Mouse (Mus musculus) limb, embryonic 12.5 days (tissue): ENCODE measurements around the gene Prkcg. TPM values are rescaled to one million over a fixed set of nuclear protein-coding genes. Genes with fewer than 3 reads are reported as not detected.

Experiments
- ATAC-seq: fragments of 200-750 bp; cut with Nextera tagmentation; 2 replicates; pipeline ENCODE4 v1.8.0; 2017; ENCODE audit warnings: low read depth, moderate TSS enrichment; ENCODE audit not compliant: insufficient number of reproducible peaks, insufficient read depth, low FRiP score, low TSS enrichment
- H3K27ac ChIP-seq: fragments of 300-500 bp; sonication (generic); 2 replicates; pipeline ENCODE4 v1.5.1; 2016; ENCODE audit warnings: mild to moderate bottlenecking, moderate library complexity
- H3K27me3 ChIP-seq: fragments of 300-500 bp; sonication (generic); 2 replicates; pipeline ENCODE4 v1.6.1; 2016; ENCODE audit warnings: mild to moderate bottlenecking, moderate library complexity
- H3K36me3 ChIP-seq: fragments of 300-500 bp; sonication (generic); 2 replicates; pipeline ENCODE4 v1.6.1; 2016; ENCODE audit warnings: mild to moderate bottlenecking, moderate library complexity
- H3K4me1 ChIP-seq: fragments of 300-500 bp; sonication (generic); replicated peaks from 2 replicates; pipeline ENCODE4 v1.6.1; 2016
- H3K4me2 ChIP-seq: fragments of 300-500 bp; sonication (generic); 2 replicates; pipeline ENCODE4 v1.6.1; 2016; ENCODE audit warnings: mild to moderate bottlenecking, moderate library complexity
- H3K4me3 ChIP-seq: fragments of 300-500 bp; sonication (generic); replicated peaks from 2 replicates; pipeline ENCODE4 v1.5.1; 2016; ENCODE audit warnings: mild to moderate bottlenecking
- H3K9ac ChIP-seq: fragments of 300-500 bp; sonication (generic); replicated peaks from 2 replicates; pipeline ENCODE4 v1.6.1; 2016; ENCODE audit warnings: mild to moderate bottlenecking, moderate library complexity
- H3K9me3 ChIP-seq: fragments of 300-500 bp; sonication (generic); 2 replicates; pipeline ENCODE4 v1.6.1; 2016; ENCODE audit warnings: mild to moderate bottlenecking, moderate library complexity
- WGBS: fragments of 180-500 bp; shearing (Covaris S2); methylation state at CpG from one replicate; pipeline ENCODE4 v1.1.7; 2016; 5-methylcytosine and 5-hydroxymethylcytosine counted together
- polyA plus RNA-seq: library from polyadenylated mRNA; unstranded; fragments of >200 nt; fragmentation: Nextera tagmentation; extraction: Ambion mirVana; gene quantifications from 2 replicates; pipeline ENCODE4 v1.2.1, GENCODE M21; 2016

The Prkcg gene
- polyA plus RNA-seq, 1 experiment from 2014 or later = not detected

DNA sequence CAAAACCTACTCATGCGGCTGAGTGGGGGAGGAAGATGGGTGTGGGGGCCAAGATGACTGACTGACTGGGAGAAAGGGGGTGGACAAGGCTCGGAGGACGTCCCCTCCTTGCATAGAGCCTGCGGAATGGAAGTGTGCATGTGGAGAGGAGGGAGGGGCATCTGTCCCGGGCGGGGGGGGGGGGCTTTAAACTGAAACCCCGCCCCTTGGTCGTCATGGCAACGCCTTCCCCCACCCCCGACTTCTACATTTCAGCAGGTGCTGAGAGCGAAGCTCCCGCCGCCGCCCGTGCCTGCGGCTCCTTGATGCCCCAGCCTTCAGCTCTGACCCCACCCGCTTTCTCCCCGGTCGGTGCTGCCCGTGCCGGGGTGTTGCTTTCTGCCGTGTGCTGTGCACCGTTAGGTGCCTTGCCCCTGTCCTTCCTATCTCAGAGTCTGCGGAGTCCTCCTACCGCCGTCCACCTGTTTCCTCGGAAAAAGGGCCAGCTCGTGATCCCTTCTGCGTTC, 14.3 kb downstream of the Prkcg start:
- Histone ChIP-seq H3K4me1 (peaks cover 29% of the 10 kb centered on the region), H3K27me3 (peaks cover 71% of the 10 kb centered on the region), H3K36me3 (peaks cover 16% of the 10 kb centered on the region; the same call in 1 of the 2 replicates), H3K27ac (no peak overlapping the region), H3K9ac (0 out of 2 replicates have a peak overlapping the region, but pooled peaks have one; percentile 27), H3K9me3 (no peaks in the 10 kb centered on the region), H3K4me2 (peak overlapping the region; percentile 63), H3K4me3 (peak overlapping the region; percentile 36)
- peak; percentile 73; the same call in 1 of the 2 replicates for ATAC-seq
- under 1% methylated on average over 25 of the region's 29 CpGs for WGBS

DNA sequence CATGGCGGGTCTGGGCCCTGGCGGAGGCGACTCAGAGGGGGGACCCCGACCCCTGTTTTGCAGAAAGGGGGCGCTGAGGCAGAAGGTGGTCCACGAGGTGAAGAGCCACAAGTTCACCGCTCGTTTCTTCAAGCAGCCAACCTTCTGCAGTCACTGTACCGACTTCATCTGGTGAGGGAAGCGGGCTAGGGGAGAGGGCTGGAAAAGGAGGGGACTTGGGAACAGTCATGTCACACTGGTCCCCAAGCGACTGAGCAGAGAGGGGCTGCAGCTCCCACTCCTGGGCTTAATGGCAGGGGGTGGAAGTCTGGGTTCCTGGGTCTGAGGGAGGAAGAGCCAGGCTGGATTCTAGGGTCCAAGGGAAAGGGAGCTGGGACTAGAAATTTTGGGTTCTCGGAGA, 14.8 kb downstream of the Prkcg start:
- H3K27ac ChIP-seq = no peak overlapping the region
- H3K27me3 ChIP-seq = peaks cover 71% of the 10 kb centered on the region
- H3K4me2 ChIP-seq = peak overlapping the region; percentile 63
- WGBS = 6% methylated on average over 12 of the region's 12 CpGs
- 0 out of 2 replicates have a peak overlapping the region, but pooled peaks have one; percentile 27 for H3K9ac ChIP-seq
- peak overlapping the region; percentile 36 for H3K4me3 ChIP-seq
- H3K9me3 ChIP-seq = no peaks in the 10 kb centered on the region
- ATAC-seq = 0 out of 2 replicates have a peak, but pooled peaks have one; percentile 37
- H3K4me1 ChIP-seq = peaks cover 29% of the 10 kb centered on the region
- peaks cover 11% of the 10 kb centered on the region; the same call in 1 of the 2 replicates for H3K36me3 ChIP-seq

DNA sequence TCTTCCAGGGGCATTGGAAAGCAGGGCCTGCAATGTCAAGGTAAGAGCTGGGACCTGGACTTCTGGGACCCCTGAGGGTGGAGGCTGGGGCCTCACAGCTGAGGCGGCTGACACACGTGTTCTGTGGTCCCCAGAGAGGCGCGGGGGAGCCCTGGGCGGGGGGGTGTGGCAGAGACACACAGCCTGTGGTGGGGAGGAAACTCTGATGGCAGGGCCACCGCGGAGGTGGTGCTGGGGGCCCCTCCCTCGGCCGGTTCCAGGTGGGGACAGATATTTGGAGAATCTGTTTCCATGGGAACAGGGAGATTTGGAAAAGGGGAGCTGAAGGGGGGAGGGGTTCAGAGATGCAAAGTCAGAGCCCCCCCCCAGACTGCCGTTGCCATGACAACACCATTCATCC, 15.3 kb downstream of the Prkcg start:
- Histone ChIP-seq H3K4me2 (peak overlapping the region; percentile 63), H3K4me1 (peaks cover 29% of the 10 kb centered on the region), H3K27ac (no peak overlapping the region), H3K4me3 (no peak overlapping the region; the same call in 1 of the 2 replicates), H3K9me3 (no peaks in the 10 kb centered on the region), H3K9ac (no peak overlapping the region), H3K27me3 (peaks cover 71% of the 10 kb centered on the region), H3K36me3 (peaks cover 9% of the 10 kb centered on the region; the same call in 1 of the 2 replicates)
- WGBS = 6% methylated on average over 9 of the region's 10 CpGs
- ATAC-seq = no peak

DNA sequence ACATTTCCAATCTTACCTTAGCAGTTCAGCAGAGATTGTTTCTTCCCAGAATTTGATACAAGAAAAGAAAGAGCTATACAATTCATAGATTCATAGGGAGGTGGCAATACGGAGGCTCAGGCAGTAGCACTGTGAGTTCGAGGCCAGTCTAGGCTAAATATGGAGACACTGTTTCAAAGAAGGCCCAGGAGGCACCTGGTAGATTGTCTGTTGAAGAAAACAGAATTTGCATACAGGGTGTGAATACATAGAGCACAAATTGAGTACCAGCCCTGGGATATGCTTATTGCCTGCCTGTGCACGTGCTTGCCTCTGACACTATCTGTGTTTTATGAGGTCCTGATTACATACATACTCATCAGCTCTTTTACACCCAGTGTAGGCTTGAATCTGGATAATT, 17.4 kb downstream of the Prkcg start:
- H3K4me1 ChIP-seq = peaks cover 29% of the 10 kb centered on the region
- no peak overlapping the region for H3K4me3 ChIP-seq
- ATAC-seq = no peak
- H3K27me3 ChIP-seq = peaks cover 52% of the 10 kb centered on the region
- peaks cover 5% of the 10 kb centered on the region; the same call in 1 of the 2 replicates for H3K9me3 ChIP-seq
- no peak overlapping the region for H3K9ac ChIP-seq
- 70% methylated on average over 3 of the region's 3 CpGs for WGBS
- H3K4me2 ChIP-seq = no peak overlapping the region
- H3K36me3 ChIP-seq = no peaks in the 10 kb centered on the region
- no peak overlapping the region for H3K27ac ChIP-seq

DNA sequence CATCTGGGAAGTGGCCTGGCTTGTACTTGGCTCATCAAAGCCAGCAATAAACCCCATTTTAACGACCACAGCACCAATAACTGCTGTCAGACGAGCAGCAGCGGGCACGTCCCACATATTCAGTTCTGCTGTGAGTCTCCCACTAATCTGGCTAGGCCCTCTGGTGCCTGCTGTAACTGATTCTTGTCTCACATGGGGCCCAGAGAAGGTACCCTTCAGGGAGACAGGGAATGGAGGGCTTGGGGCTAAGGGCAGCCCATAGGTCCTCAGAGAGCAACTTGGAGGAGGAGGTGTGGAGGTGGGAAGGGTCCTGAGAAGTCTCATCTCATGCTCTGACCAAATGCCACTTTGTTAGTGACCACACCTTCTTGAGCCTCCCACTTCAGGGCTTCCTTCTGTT, 19.7 kb downstream of the Prkcg start:
- peaks cover 13% of the 10 kb centered on the region for H3K4me1 ChIP-seq
- no peak overlapping the region for H3K9ac ChIP-seq
- H3K4me2 ChIP-seq = no peak overlapping the region
- H3K9me3 ChIP-seq = peaks cover 5% of the 10 kb centered on the region; the same call in 1 of the 2 replicates
- no peak overlapping the region for H3K4me3 ChIP-seq
- no peak overlapping the region for H3K27ac ChIP-seq
- peaks cover 29% of the 10 kb centered on the region for H3K27me3 ChIP-seq
- WGBS = 12% methylated on average over 4 of the region's 4 CpGs
- no peaks in the 10 kb centered on the region for H3K36me3 ChIP-seq
- ATAC-seq = no peak

DNA sequence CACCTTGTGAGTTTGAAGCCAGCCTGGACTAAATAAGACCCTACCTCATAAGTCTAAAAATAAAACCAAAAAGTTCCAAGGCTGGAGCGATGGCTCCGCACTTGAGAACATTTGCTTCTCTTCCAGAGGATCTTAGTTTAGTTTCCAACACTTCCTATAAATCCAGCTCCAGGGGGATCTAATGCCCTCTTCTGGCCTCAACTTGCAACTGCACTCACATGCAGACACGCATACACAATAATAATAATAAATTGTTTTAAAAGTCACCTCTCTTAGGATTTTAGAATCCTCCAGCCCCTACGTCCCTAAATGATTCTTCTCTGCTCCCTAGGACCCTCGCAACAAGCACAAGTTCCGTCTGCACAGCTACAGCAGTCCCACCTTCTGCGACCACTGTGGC, 21.3 kb downstream of the Prkcg start:
- 95% methylated on average over 7 of the region's 7 CpGs for WGBS
- Histone ChIP-seq H3K27me3 (peaks cover 13% of the 10 kb centered on the region), H3K27ac (no peak overlapping the region), H3K4me1 (no peaks in the 10 kb centered on the region), H3K9me3 (peaks cover 5% of the 10 kb centered on the region; the same call in 1 of the 2 replicates), H3K9ac (no peak overlapping the region), H3K36me3 (no peaks in the 10 kb centered on the region), H3K4me3 (no peak overlapping the region), H3K4me2 (no peak overlapping the region)
- no peak for ATAC-seq

DNA sequence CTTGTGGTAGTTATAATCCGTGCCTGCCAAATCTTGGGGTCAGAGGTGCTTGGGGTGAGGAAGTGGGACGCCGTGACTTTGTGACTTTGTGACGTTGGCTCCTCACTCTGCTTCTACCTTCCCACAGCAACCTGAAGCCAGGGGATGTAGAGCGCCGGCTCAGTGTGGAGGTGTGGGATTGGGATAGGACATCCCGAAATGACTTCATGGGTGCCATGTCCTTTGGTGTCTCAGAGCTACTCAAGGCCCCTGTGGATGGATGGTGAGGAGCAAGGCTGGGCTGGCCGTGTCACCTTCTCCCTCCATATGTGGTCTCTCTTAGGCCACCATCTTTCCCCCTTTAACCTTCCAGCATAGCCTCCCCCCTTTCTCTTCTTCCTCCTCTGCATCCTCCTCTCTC, 24.6 kb downstream of the Prkcg start:
- no peak overlapping the region for H3K27ac ChIP-seq
- H3K9me3 ChIP-seq = peaks cover 5% of the 10 kb centered on the region; the same call in 1 of the 2 replicates
- no peaks in the 10 kb centered on the region for H3K4me1 ChIP-seq
- ATAC-seq = no peak
- no peak overlapping the region for H3K9ac ChIP-seq
- no peaks in the 10 kb centered on the region for H3K36me3 ChIP-seq
- WGBS = 85% methylated on average over 8 of the region's 8 CpGs
- no peaks in the 10 kb centered on the region for H3K27me3 ChIP-seq
- no peak overlapping the region for H3K4me2 ChIP-seq
- no peak overlapping the region for H3K4me3 ChIP-seq

DNA sequence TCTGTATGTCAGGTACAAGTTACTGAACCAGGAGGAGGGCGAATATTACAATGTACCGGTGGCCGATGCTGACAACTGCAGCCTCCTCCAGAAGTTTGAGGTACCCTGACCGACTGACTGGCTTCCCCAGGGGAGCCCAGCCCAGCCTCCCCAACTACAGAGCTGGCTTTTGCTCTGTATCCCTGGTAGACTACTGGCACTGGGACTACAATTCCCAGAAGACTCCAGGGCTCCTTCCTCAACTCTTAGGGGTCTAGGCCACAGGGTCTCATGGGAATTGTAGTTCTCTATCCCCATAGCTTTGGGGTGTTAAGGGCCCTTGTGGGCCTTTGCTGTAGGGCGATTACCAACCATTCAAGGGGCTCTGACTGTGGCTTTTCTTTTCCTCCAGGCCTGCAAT, 25.1 kb downstream of the Prkcg start:
- Histone ChIP-seq H3K36me3 (no peaks in the 10 kb centered on the region), H3K9ac (no peak overlapping the region), H3K27ac (no peak overlapping the region), H3K9me3 (peaks cover 5% of the 10 kb centered on the region; the same call in 1 of the 2 replicates), H3K27me3 (no peaks in the 10 kb centered on the region), H3K4me2 (no peak overlapping the region), H3K4me3 (no peak overlapping the region), H3K4me1 (no peaks in the 10 kb centered on the region)
- ATAC-seq = no peak
- 68% methylated on average over 5 of the region's 5 CpGs for WGBS

DNA sequence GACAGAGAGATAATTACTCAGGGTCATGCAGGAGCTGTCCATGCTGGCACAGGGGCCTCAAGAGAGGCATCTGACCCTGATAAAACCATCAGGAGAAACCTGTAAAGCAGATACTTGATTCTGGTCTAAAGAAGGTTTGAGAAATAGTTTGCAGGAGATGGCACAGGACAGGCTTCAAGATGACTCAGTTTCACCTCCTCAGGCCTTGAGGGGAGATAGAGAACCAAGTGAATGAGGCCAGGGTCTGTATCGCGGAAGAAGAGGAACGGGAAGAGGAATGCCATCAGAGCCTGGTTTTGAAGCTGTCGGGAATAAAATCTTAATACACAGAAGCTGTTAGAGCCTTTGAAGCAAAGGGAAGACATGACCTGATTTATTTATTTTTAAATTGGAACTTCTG, 28.7 kb downstream of the Prkcg start:
- no peak overlapping the region for H3K4me2 ChIP-seq
- H3K36me3 ChIP-seq = no peaks in the 10 kb centered on the region
- H3K4me3 ChIP-seq = no peak overlapping the region
- no peak for ATAC-seq
- WGBS = 30% methylated on average over 4 of the region's 4 CpGs
- no peak overlapping the region for H3K27ac ChIP-seq
- H3K9ac ChIP-seq = no peak overlapping the region
- no peaks in the 10 kb centered on the region for H3K9me3 ChIP-seq
- H3K4me1 ChIP-seq = no peaks in the 10 kb centered on the region
- no peaks in the 10 kb centered on the region for H3K27me3 ChIP-seq

DNA sequence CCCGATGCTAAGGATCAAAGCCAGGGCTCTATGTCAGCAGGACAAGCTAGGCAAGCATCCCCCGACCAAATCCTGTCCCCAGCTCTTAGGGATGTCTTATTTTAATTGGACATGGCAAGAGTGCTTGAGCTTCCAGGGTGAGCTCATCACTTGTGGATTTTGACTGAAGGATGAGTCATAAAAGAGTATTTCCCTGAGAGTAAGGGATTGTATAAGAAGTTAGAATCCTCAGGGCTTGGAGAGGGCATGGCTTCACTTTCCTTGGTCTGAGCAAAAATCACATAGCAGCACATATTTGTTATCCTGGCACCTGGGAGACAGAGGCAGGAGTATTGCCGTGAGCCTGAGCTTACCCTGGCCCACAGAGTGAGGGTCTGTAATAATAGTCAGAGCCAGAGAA, 31.9 kb downstream of the Prkcg start:
- Histone ChIP-seq H3K36me3 (no peaks in the 10 kb centered on the region), H3K27ac (no peak overlapping the region), H3K4me1 (no peaks in the 10 kb centered on the region), H3K9me3 (no peaks in the 10 kb centered on the region), H3K4me2 (no peak overlapping the region), H3K27me3 (no peaks in the 10 kb centered on the region), H3K9ac (no peak overlapping the region), H3K4me3 (no peak overlapping the region)
- 64% methylated on average over 3 of the region's 3 CpGs for WGBS
- no peak for ATAC-seq

DNA sequence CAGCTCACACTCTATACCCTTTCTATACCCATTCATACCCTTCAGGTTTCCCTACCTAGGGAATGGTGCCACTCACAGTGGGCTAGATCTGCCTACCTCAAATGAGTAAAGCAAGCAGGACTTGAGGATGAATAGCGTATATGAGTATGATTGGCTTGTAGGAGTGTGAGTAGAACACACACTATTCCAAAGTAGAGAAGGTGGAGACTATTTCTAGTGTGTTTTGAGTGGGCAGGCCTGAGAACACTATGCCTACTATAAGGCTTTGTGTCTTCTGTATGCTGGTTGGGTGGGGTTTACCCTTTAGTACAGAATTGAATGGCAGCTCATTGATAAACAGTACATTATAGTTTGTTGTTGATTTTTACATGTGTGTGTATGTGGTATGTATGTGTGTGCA, 34.8 kb downstream of the Prkcg start:
- no peak for ATAC-seq
- Histone ChIP-seq H3K4me3 (no peak overlapping the region), H3K9me3 (no peaks in the 10 kb centered on the region), H3K9ac (no peak overlapping the region), H3K4me1 (no peaks in the 10 kb centered on the region), H3K27me3 (peaks cover under 1% of the 10 kb centered on the region; the same call in 1 of the 2 replicates), H3K4me2 (no peak overlapping the region), H3K36me3 (no peaks in the 10 kb centered on the region), H3K27ac (no peak overlapping the region)
- WGBS = 84% methylated on average over 1 of the region's 1 CpGs

DNA sequence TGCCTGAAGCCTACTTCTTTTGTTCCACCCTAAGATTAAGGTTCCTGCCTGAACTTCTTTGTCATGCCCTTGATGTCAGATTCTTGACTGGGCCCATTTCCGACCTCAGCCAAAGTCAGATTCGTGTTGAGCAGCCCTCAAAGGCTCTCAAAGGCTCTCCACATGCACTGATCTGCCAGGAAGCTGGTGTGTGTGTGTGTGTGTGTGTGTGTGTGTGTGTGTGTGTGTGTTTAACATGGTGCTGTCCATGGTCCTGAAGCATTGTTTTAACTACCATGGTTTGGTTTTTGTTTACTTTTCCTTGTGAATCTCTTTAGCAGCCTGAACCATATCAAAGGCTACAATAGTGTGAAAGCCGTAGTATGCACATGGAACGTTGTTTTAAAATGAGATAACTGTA, 39.0 kb downstream of the Prkcg start:
- H3K4me2 ChIP-seq = no peak overlapping the region
- WGBS = 70% methylated on average over 4 of the region's 4 CpGs
- peaks cover 12% of the 10 kb centered on the region for H3K27me3 ChIP-seq
- no peaks in the 10 kb centered on the region for H3K9me3 ChIP-seq
- H3K9ac ChIP-seq = no peak overlapping the region
- H3K36me3 ChIP-seq = no peaks in the 10 kb centered on the region
- no peak overlapping the region for H3K4me3 ChIP-seq
- no peak overlapping the region for H3K27ac ChIP-seq
- 0 out of 2 replicates have a peak, but pooled peaks cover 12% of the 10 kb centered on the region for H3K4me1 ChIP-seq
- ATAC-seq = no peak
